Mouse (Mus musculus): ENCODE data around the gene Ccdc42. TPM values are rescaled to one million over a fixed set of nuclear protein-coding genes. Genes with fewer than 3 reads are reported as not detected.

The Ccdc42 gene
- polyA plus RNA-seq, 1 experiment = 0.10 TPM

DNA sequence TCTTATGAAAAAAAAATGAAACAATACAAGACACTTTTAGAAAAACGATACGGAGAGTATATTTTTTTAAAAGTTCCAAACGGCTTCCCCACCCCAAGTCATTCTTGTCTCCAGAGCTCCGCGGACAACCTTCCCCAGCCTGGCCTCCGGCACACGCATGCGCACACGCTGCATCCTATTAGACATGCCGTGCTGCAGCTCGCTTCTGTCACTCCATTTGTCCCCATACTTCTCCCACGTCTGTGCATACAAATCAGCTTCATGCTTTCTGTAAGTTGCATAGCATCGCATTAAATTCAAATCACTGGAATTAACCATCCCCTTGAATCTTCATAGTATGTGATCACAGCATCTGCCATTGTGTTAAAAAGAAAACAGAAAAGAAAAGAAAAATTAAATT, 3.6 kb upstream of the Ccdc42 start:
- 88% methylated on average over 13 of the region's 13 CpGs for WGBS
- DNase-seq (ENCODE audit: low read depth, low spot score) = no peak

DNA sequence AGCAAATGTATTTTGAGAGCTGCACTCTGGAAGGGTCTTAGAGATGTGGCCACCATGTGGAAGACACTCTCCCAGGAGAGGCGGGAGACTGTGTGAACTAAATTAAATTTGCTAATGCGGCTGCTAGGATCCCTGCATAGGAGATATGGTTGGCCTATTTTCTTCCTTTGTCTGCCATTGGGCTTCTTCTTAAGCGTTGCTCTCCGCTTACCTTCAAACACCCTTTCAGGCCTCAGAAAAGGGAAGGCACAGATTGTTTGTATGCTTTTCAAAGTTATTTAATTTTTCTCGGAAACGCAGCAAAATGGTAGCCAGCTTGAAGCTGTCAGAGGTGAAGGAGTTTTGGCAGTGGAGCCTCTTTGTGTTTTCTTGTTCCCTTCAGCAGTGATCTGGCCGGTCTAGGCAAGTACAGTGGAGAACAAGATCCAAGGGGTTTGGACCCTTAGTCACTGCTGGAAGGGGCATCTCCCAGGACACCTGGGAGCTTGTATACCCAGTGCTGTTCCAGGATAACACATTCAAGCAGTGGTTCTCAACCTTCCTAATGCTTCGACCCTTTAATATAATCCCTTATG, 2.8 kb upstream of the Ccdc42 start:
- DNase-seq (ENCODE audit: low read depth, low spot score) = no peak
- WGBS = 70% methylated on average over 8 of the region's 8 CpGs

DNA sequence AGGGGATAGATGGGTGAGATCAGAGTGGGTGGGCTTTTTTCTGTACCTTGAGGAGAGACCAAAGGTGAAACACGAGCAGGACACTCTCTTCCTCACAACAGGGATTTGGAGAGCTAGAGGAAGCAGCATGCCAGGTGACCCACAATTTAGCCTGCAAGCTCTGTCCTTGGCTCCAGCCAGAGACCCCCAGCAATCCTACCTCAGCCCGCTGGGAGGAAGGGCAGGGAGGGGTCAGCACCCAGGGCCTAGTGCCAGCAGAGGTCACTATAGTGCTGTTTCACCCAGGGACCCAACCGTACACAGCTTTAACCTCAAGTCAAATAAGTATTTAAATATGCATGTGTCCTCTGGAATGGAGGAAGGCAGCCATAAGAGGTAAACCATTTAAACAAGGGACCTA, 931 bp upstream of the Ccdc42 start:
- DNase-seq (ENCODE audit: low read depth, low spot score) = no peak
- WGBS = 26% methylated on average over 3 of the region's 3 CpGs

DNA sequence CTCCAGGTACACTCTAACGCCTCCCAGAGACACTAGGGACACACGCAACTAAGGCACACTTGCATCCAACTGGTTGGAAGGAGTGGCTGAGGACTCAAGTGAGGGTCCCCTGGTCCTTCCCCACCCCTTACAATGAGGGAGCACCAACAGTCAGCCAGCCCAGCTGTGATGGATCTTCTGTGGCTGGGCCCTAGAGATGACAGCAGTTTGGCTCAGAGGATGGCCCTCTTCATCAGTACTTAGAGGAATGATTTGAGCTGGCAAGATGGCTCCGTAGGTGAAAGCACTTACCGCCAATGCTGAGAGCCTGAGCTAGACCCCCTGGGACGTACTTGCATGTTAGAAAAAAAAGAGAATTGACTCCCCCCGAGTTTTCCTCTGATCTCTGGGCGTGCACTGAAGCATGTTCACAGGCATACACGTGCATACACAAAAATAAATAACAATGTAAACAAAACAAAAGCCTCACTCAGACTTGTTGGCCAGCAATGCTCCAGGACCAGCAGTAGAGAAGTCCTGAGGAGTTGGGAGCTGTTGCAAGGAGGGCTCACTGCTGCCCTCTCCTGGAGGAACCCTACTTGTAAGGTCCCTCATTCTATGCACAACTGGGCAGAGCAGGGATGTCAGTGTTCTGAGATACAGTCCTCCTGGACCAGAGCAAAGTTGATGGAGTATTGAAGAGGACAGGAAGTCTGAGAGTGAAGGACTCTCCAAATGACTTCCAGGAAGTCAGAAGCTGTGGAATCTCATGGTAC, 2.4 kb downstream of the Ccdc42 start:
- DNase-seq (ENCODE audit: low read depth, low spot score) = peak; percentile 40
- WGBS = 63% methylated on average over 8 of the region's 8 CpGs

DNA sequence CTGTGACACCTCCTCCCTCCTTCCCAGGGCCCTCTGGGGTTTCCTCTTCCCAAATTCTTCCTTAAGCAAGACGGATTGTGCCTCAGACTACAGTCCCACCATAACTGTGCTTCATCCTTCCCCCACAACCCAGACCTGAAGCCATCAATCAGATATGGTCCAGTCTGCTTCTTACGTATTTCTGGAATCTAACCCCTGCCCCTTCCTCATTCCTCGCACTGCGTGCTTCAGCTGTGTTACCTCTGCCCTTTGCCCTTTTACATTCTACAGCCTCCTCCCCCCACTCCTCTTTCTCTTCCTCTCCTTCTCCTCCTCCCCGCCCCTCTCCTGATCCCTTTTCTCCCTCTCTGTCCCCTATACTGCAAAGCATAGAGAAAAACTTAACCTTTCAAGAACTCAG, 4.9 kb downstream of the Ccdc42 start:
- DNase-seq (ENCODE audit: low read depth, low spot score) = no peak
- 45% methylated on average over 5 of the region's 5 CpGs for WGBS

DNA sequence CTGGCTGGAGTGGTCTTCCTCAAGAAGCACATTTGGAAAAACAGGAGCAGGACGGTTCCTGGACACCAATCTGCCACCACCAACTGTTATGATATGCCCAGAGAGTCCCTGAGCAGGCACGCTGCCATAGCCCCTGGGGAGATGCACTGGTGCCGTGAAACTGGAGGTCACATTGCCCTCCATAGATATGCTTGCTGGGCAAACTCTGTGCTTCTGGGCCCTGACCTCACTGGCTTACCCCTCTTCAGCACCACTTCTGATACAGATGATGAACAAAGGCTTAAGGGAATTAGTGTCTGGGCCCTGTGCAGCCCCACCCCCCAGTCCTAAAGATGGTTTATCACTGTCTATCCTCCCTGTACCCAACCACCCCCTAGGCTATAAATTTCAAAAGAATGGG, 6.4 kb downstream of the Ccdc42 start:
- no peak for DNase-seq (ENCODE audit: low read depth, low spot score)
- WGBS = 88% methylated on average over 3 of the region's 3 CpGs

DNA sequence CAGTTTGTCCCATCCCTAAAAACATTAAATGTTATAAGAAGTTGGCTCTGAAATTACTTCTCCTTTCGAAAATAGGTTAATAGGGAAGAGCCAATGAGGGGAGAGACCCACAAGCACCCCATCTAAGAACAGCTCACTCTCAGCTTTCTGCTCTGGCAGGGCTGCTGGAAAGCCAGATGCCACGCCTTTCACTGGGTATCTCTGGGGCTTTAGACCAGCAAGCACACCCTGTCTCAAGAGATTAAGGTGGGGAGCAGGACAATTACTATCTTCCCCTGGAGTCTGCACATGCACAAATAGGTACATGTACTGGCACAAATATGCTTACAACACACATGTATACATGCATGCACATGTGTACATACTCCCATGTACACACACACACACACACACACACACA, 11.1 kb downstream of the Ccdc42 start:
- no peak for DNase-seq (ENCODE audit: low read depth, low spot score)
- 73% methylated on average over 2 of the region's 2 CpGs for WGBS

DNA sequence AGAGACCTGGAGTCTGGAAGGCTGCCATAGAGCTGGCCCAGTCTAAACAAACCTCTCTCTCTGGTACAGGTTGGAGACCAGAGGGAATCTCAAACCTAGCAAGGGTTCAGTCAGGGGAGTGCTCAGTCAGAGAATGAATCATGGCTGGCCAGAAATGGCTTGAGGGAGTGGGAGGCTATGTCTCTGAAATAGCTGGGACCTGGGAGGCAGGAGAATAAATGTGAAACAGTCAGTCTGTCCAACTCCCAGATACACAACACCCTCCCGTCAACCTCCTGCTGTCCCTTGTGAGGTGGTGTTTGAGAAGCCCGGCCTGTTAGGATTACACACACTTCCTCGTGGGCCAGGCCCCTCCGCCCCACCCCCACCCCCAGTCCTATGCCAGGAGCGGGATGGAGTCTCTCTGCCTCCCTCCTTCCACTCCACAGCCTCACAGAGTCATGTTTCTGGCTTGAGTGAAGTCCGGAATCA, 13.8 kb downstream of the Ccdc42 start:
- no peak for DNase-seq (ENCODE audit: low read depth, low spot score)
- 55% methylated on average over 6 of the region's 6 CpGs for WGBS

DNA sequence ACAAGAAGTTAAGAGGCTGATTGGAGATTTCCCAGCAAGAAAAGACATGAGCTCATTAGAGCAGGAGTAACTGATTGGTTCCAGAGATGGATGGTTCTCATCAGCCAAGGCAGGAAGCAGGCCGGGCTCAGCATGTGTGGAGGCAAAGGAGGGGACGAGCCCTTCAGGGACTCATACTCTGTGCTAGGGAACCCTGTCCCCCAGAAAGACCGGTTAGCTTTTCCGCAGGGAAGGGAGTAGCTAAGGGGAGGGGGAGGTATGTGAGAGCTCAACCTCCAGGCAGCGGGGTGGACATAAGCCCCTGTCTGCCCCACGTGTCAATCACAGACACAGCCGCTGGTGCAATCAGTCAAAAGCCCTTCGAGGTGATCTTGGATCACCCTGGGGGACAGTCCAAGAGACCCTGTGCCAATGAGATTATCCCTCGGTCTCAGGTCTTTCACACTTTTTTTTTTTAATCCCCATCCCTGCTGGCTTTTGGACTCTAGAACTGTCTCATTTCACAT, 14.7 kb downstream of the Ccdc42 start:
- no peak for DNase-seq (ENCODE audit: low read depth, low spot score)
- WGBS = 71% methylated on average over 9 of the region's 9 CpGs

DNA sequence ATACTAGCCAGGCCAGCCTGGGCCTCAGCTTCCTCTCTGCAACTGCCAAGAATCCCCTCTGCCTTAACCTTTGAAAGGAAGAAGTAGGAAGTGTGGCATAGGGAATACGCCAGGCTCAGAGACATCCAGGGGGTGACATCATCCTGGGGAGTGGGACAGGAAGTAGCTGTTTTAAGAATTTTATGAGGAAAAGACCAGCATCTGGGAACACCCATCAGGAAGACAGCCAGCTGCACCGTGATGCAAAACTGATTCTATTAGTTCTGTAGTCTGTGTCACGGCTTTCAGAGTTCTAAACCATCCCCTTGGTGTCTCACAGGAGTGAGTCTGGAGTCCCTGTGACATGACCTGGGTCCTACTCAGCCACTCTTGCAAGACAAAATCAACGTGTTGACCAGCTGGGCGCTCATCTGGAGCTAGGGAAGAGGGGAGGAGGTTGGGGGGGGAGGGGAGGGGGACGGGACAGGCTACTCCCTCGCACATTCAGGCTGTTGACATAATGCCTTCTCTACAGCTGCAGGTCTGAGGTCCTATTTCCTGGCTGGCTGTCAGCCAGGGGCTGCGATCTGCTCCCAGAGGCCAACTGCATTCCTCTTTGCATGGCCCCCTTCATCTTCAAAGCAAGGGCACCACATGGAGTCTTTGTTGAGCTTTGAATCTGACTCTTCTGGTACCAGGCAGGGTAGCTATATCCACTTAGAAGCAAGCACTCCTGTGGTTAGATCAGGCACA, 15.5 kb downstream of the Ccdc42 start:
- 11% methylated on average over 8 of the region's 8 CpGs for WGBS

DNA sequence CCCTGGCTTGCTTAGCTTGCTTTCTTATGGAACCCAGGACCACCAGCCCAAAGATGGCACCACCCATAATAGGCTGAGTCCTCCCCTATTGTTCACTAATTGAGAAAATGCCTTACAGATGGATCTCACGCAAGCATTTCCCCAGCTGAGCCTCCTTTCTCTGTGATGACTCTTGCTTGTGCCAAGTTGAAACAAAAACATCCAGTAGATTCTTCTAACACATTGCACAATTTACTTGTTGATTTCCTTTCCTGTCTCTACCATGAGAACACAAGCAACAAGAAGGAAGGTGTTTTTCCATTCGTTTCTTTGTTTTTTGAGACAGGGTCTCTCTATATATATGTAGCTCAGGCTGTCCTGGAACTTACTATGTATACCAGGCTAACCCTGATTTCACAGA, 20.2 kb downstream of the Ccdc42 start:
- DNase-seq (ENCODE audit: low read depth, low spot score) = no peak
- WGBS = 73% methylated on average over 2 of the region's 2 CpGs

More for the DNA sequence above, 15.5 kb downstream of the Ccdc42 start:
- no peak for DNase-seq (ENCODE audit: low read depth, low spot score)

DNA sequence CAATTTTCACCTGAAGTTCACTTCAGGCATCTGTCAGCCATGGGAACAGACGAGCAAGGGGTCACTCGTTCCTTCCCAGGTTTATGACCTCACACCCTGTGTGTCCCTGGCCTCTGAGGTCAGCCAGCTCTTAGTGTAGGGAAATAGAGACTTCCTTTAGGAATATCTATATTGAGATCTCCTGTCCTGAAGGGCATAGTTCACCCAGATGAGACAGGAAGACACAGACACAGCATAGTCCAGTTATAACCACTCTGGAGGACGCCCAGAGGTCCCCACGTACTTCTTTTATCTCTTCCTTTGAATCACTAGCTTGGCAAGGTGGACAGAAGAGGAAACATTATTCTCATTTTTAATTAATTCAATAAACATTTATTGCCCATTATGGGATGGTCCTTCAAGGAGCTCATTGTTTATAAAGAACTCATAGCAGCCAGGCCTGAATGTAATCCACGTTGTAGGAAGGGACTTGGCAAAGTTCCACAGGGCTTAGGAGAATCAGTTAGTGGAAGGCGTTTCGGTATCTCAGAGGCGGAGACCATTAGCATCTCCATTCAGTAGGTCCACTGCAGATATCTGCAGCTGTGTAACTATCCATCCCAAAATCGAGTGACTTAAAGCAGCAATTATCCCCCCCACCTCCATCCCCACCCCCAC, 23.2 kb downstream of the Ccdc42 start:
- 36% methylated on average over 9 of the region's 9 CpGs for WGBS
- DNase-seq (ENCODE audit: low read depth, low spot score) = no peak

DNA sequence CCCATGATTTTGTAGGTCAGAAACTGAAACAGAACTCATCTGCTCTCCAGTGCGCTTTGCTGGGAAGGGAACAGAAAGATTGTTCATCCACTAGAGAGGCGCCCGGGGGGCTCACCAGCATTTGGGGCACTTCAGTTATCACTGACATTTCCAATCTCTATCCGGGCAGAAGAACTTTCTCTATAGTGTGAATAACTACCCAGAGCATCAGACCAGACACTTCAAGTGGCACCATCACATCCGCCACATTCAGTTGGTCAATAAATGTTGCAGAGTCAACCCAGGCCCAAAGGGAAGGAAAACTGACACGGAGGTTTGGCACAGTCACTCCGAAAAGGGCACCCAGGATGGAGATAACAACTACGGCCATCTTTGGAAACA, 23.7 kb downstream of the Ccdc42 start:
- WGBS = 86% methylated on average over 8 of the region's 8 CpGs
- no peak for DNase-seq (ENCODE audit: low read depth, low spot score)

DNA sequence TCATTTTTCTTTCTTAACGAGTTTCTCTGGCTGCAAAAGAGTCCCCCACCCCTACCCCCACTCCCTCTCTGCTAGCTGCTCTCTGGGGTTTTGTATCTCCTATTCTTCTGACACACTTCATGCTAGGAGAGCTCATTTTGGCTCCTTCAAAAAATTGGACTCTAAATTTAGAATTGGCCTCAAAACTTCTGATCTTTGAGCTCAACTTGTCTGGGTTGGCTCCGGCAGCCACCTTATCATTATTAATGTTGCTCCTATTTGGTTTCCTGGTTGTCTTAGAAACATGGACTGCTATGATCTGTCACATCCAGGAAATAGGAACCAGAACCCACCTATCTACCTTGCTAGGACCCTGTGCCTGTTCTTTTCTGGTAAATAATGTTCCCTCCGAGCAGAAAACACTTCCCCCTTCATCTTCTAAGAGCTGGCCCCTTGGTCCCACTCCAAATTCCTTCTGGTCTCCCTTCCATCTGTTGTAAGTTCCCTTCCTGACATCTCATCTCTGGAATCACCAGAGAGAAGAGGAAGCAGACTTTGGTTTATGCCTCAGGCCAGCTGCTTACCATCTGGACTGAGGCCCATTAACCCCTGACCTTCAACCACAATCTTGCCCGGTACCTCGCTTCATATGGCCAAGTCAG, 26.4 kb downstream of the Ccdc42 start:
- no peak for DNase-seq (ENCODE audit: low read depth, low spot score)
- WGBS = 26% methylated on average over 5 of the region's 5 CpGs

DNA sequence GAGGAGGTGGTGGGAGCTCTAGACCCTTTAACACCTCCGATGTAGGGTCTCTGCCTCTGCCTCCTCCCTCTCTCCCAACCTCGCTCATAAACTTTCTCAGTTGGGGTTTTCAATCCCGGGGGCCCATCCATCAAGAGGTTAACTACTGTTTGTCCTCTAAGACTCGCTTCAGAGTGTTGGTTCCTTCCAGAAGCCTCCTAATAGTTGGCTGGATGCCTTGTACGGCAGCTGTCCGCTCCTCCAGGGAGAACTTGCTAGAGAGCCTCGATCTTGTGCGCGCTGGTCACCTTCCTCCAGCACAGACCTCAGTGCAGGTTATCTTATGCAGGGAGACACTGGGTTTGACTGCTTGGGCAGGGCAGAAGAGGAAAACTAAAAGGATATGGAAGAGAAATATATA, 35.9 kb downstream of the Ccdc42 start:
- DNase-seq (ENCODE audit: low read depth, low spot score) = no peak
- WGBS = 43% methylated on average over 9 of the region's 9 CpGs

DNA sequence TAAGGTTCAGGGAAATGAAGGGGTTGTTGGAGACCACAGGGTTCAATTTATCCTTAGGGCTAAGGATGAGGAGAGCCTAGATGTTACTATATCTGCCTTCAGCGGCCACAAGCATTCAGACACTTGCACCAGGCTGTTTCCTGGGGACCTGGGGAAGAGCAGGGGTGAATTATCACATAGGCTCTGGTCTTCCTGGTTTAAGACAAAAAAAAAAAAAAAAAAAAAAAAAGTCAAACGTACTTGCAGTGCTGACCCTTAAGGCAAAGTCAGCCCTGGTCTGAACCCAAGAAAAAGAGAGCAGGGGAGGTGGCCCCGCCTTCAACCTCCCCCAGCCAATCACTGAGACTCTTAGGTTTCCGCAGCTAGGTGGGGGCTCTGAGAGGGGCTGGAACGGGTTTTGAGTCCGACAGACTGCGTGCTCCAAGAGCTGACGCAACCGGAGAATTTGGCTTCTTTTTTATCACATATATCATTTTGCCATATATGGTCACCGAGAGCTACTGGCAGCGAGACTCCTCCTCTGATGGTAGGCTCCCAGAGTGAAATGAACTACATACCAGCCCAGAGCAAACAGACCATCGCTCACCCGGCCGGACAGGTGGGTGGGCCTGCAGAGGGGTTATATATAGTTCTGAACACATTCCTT, 36.5 kb downstream of the Ccdc42 start:
- no peak for DNase-seq (ENCODE audit: low read depth, low spot score)
- WGBS = 4% methylated on average over 14 of the region's 14 CpGs

DNA sequence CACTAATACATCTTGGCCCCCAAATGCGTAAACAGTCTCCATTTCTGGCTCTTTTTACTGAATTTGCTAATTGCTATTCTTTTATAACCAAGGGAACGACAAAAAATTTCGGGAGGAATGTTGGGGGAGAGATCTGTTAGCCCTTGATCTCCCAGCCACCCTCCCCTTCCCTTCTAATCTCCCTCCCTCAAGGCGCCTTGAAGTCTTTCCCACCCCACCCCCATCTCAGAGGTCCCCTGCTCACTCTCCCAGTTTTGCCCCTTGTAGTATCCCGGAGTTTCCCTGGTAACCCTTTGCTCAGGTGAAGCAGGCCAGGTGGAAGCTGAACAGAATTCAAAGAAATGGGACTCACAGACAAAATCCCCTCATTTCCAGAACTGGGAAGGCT, 37.0 kb downstream of the Ccdc42 start:
- WGBS = 29% methylated on average over 5 of the region's 5 CpGs
- DNase-seq (ENCODE audit: low read depth, low spot score) = no peak

DNA sequence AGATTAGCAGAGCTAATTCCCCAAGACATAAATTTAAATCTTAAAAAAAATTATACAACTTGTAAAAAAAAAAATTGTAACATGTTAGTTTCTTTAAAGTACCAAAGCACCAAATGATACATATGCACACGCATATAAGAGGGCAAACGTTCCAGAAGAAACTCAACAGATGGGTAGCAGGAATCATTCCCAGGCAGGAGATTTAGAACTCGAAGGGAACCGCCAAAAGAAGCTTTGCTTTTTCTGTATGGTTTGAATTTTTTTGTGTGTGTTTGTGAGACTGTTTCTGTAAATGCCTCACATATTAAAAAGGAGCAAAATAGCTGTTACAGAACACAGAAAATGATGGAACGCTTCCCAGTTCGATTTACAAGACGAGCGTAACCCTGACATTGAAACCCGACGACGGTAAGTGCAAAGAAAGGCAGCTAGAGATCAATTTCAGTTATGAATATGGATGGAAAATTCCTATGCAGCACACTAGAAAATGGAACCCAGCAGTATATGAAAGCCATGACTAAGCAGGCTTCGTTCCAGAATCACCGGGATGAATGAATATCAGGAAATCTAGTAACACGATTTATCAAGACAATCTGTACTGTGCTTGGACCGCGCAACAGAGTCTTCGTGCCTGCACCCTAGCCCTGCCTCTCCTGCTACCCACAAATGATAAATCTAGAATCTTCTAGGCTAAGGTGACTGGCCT, 44.9 kb downstream of the Ccdc42 start:
- DNase-seq (ENCODE audit: low read depth, low spot score) = no peak
- 81% methylated on average over 17 of the region's 17 CpGs for WGBS

All from large intestine, adult 2 months (tissue).